Mouse (Mus musculus) bone marrow, adult 2 months (tissue): Measurements from ENCODE around the gene H2-Q10.

Experiments
- CTCF ChIP-seq: fragments of 200-500 bp; IDR thresholded peaks from 2 replicates; pipeline ENCODE4 v1.5.1; 2011; ENCODE audit warnings: low read length, control low read depth; ENCODE audit not compliant: control insufficient read depth, insufficient read depth
- POLR2A ChIP-seq: fragments of 200-500 bp; IDR thresholded peaks from 2 replicates; pipeline ENCODE4 v1.6.1; 2011; ENCODE audit warnings: low read depth, mild to moderate bottlenecking, control low read depth, low read length, borderline replicate concordance; ENCODE audit not compliant: control insufficient read depth

DNA sequence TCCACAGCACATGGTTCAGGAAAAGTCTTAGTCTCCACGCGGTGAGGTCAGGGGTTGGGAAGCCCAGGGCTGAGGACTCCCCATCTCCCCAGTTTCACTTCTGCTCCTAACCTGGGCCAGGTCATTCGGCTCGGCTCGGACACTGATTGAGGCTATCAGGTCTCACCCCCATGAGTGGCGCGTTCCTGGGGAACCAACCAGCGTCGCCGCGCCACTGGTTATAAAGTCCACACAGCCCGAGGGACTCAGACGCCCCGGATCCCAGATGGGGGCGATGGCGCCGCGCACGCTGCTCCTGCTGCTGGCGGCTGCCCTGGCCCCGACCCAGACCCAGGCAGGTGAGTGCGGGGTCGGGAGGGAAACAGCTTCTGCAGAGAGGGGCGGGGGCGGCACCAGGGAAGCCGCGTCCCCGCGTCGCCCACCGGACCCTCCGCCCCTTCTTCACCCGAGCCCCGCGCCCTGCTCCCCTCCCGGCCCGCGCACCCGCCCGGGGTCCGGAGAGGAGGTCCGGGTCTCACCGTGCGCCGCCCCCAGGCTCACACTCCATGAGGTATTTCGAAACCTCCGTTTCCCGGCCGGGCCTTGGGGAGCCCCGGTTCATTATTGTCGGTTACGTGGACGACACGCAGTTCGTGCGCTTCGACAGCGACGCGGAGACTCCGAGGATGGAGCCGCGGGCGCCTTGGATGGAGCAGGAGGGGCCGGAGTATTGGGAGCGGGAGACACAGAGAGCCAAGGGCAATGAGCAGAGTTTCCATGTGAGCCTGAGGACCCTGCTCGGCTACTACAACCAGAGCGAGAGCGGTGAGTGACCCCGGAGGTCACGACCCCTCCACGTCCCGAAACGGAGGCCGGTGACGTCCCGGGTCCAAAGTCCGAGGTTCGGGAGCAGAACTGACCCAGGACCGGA, at the start of gene H2-Q10:
- TF ChIP-seq POLR2A (no peak), CTCF (no peak)
